Mouse (Mus musculus): Measurements from ENCODE around the gene 1110008L16Rik.
"Not testable (repeated sequence)": the region's sequence is repeated elsewhere in the genome, so short reads cannot be mapped to it uniquely, and the experiment has no call there.

The 1110008L16Rik gene

DNA sequence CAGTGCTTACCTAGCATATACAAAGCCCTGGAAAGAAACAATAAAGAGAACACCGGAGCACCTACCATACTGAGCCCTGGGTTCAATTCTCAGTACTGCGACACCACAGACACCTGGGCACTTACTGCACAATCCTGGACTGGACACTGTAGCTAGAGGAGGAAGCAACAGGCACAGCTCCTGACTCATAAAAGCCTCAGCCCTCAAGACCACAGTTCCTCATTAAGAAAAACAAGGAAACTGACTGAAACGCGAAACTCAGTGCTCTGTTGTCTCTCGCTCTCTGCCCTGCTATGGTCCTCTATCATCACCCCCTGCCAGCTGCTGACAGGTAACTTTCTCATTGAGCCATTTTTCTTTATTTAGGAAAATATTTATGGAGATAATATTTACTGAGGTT lies at the start of gene 1110008L16Rik:
Gene 1110008L16Rik, plus strand, starts transcription at position 242 of the 400 bp plus-strand sequence.
- CTCF ChIA-PET = no interaction called here

DNA sequence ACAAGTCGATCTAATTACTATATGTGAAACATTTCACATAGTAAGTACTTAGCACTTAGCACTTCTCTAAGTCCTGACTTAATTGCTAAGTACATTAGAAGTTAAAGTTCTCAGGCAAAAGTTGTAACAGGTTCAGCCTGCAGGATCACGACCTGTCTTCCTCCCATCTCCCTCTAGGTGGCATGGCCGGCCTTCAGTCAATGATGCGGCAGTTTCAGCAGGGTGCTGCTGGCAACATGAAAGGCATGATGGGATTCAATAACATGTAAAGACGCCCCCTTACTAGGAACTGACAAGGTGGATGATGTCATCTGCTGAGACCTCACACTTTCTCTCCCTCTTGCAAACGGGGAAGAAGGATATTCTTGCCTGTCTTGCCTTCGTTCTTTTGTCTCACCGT lies 37.4 kb upstream of the 1110008L16Rik start:
- CTCF ChIA-PET = not testable (repeated sequence)

DNA sequence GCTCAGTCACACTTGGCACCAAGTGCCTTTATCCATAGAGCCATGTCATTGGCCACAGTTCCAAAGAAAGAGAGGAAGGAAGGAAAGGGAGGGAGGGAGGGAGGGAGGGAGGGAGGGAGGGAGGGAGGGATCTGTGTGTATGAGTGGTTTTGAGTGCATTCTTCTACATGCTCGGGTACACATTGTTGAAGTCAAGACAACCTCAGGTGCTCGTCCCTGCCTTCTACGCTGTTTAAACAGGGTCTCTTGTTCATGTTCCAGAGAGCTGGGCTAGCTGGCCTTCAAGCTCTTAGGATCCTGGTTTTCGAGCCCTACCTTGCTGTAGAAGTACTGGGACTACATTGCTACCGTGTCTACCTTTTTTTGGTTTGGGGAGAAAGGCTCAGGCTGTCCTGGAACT lies 36.0 kb upstream of the 1110008L16Rik start:
- CTCF ChIA-PET = not testable (repeated sequence)

DNA sequence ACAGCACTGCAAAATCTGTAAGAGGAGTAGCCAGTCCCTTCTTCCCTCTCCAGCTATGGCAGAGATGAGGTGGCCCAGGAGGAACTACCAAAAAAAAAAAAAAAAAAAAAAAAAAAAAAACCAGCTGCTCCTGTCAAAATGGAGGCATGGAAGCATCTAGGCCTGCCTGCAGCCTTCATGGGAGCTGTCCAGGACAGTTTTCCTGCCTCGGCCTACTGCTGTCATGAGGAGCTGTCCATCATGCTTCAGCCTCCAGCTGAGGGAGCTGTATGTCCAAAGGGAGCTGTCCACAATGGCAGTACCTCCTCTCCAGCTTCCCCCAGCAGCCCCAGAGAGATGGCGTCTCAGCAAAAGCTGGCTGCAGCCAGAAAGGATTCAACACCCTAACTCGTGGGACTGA lies 27.1 kb upstream of the 1110008L16Rik start:
- CTCF ChIA-PET = interaction anchor here (0.6 kb wide), 1 partner anchor 289 kb away, joined by 6 read pairs; no protein-coding TSS in a partner anchor

DNA sequence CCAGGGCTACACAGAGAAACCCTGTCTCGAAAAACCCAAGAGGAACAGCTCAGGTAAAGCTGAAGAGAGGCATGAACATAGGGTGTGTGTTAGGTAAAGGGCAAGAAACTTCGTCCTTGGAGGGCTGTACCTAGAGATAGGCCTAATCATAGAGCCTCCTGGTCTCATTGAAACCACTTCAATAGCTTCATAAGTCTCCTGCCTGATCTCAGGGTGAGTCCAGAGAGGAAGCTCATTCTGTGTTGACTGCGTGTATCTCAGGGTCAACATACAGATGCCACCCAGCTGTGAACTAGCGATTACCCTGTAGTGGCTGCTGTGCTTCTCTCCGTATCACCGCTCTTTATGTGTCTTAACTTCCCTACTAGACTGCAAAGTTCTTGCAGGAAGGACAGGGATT lies 21.8 kb upstream of the 1110008L16Rik start:
- CTCF ChIA-PET = not testable (repeated sequence)

DNA sequence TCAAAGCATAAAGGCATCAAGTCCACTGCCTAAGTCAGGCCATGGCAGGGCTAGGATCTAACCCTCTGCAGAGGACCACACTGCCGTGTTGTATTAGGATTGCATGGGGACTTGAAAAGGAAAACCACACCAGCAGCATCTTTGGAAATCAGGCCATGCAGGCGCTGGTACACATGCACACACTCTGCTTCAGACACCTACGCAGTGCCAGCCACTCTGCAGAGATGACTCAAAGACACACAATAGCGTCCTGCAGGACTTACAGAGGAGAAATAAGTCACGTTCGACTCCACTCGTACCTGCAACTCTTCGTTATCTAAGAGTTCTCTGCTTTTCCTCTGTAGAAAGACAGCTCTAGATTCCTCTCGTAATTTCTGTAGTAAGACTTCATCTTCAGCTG lies 1.3 kb upstream of the 1110008L16Rik start:
- CTCF ChIA-PET = no interaction called here

DNA sequence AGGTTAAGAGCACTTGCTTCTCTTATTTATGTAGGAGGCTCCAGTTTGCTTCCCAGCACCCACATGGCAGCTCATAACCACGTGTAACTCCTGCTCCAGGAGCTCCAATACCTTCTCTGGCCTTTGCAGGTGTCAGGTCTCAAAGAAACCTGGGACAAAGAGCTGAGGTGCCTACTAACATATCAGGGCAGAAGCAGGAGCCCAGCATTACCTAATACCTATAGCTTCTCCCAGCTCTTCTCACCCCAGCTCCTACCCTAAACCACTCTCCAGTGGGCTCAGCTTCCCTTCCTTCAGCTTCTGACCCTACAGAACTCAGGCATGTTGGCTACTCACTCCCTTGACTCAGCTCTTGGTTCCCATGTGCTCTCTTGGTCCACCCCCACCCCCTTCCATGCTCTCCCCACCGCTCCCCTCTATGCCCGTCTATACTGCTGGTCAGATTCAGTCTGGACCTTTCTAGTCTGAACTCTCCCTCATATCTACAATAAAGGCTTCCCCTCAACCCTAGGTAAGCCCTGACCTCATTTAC lies 1.5 kb downstream of the 1110008L16Rik start:
- CTCF ChIA-PET = no interaction called here

DNA sequence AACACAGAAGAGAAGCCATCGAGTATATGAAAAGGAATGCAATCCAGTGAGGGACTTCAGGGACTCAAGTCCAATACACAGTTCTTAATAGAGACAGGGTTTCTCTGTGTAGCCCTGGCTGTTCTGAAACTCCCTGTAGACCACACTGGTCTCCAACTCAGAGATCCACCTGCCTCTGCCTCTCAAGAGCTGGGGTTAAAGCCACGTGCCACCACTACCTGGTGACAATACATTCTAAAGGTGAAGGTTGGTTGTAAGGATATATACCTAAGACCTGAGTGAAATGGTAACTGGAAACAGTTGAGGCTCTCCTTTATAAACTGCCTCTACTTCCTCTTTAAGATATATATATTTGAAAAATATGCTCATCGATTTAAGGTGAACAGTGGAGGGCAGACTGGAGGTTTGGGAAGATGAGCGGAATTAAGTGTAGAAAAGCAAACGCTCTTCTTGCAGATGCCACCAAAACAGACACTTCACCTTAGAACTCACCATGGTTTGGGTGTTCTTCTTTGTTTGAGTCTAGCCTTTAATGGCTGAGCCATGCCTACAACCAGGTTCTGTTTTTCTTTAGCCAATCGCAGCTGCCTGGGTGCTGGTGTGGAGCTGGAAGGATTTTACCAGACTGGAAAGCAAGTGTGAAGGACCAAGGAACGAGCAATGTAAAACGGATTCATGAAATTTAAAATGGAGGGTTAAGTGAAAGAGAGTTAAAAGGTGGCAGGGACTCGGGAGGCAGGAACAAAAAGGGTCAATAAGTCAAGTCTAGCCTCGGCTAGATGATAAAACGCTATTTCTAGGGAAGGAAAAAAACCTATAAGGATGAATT lies 2.3 kb downstream of the 1110008L16Rik start:
- CTCF ChIA-PET = no interaction called here

DNA sequence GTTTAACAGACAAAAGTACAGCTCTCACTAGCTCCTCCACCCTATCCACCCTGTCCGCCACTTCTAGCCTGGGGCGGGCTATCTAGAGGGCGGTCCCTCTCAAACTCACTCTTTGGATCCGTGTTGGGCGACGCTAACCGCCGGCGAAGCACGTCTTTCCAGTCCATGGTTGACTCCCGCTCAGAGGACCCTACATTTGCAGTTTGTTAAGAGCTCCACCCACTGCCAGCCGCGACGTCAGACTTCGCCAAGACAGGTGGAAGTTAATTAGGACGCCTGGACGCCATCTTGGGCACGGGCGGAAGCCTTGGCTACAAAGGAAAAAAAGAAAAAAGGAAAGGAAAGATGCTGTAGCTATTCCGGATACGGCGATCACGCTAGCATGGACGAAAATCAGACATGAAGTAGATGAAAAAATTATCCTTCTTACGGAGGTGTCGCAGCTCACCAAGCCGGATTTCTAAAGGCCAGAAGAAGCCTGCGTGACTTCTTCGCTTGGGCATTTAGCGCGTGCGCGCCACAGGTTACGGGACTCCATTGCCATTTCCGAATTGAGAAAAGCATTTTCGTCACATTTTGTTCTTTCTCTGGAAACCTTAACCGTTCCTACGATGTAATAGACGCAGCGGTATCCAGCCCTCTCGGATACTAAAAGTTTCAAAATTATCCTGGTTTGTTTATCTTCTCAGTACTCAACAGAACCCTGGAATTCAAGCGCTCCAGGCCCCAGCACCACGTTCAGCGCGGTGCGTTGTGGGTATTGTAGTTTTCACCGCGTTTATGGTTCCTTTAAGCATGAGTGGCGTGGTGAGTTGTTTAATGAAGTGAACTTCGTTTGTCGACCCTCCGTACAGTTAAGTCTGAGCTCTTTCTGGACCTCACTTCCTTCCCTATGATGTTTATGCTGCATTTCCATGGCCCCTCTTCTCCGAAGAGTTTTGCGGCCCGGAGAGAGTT lies 3.4 kb downstream of the 1110008L16Rik start, which contains the start of gene Ppp2r3c:
Gene Ppp2r3c, minus strand, starts transcription at position 514 of the 957 bp plus-strand sequence.
- CTCF ChIA-PET = no interaction called here

DNA sequence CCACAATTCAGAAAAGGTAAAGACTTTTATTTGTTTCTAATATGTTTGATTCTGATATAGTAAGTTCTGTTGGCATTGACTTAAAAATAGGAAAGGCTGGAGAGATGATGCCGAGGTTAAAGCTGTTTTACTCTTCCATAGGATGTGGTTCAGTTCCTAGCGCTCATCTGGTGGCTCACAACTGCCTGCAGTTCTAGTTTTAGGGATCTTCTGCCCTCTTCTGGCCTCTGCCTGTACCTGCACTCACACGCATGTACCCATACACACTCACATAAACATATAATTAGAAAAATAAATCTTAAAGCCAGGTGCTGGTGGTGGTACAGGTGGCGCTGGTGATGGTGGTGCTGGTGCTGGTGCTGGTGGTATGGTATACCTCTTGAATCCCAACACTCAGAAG lies 7.0 kb downstream of the 1110008L16Rik start:
- CTCF ChIA-PET = no interaction called here

DNA sequence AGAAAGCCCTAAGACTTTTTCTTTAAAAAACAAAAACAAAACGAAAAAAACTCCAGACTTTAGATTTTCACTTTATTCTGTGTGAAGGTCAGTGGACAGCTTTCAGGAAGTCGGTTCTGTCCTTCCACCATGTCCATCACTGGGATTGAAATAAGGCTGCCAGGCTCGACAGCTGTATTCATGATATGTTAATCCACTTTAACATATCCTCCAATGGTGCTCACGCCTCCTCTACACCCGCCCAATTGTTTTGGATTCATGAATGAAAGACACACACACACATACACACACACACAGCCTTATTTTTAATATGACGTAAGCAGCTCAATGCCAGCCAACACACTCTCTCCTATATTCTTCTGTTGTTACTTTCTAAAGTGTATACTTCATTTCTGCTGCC lies 8.2 kb downstream of the 1110008L16Rik start:
- CTCF ChIA-PET = interaction anchor here (0.7 kb wide), 1 partner anchor 13 kb away, joined by 6 read pairs; no protein-coding TSS in a partner anchor

DNA sequence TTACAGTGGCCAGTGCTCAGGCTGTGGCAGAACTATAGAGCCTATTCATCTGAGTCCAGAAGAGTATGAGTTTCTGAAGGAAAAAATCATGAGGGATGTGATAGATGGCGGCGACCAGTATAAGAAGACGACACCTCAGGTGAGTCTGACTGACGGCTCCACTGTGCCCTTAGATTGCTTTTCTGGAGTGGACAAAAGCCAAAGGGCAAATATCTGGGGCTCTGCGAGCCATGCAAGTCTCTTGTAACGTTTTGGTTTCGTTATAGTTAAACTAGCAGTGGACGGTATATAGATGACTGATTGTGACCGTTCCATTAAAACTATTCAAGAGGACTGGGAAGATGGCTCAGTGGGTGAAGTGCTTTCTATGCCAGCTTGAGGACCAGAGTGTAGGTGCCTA lies 9.4 kb downstream of the 1110008L16Rik start:
- CTCF ChIA-PET = no interaction called here

DNA sequence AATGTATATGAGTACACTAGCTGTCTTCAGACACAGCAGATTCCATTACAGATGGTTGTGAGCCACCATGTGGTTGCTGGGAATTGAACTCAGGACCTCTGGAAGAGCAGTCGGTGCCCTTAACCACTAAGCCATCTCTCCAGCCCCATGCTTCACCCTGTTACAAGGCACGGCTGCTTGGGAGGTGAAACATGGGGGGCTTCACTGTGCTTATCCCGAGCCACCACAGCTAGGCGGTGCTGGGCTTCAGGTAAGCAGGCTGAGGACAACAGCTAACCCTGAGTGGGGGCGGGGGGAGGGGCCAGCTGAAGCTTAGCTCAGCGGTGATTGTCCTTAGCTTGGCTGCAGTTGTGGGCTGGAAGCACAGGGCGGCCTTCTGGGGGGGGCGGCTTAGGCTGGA lies 10.1 kb downstream of the 1110008L16Rik start:
- CTCF ChIA-PET = no interaction called here

DNA sequence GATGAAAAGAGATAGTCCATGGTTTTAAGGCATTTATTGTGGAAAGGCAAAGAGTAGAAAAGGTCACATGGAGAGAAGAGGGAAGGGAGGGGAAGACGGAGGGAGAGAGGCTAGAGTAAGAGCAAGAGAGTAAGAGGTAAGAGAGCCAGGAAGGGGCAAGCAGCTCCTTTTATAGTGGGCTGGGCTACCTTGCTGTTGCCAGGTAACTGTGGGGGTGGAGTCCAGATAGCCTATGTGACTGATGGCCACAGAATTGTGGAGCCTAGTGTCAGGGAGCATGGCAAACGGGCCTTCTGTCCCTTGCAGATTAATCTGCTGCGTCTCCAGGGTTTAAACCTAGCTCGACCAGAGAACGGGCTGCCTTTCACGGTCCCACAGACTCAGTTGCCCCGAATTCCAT lies 12.5 kb downstream of the 1110008L16Rik start:
- CTCF ChIA-PET = no interaction called here

DNA sequence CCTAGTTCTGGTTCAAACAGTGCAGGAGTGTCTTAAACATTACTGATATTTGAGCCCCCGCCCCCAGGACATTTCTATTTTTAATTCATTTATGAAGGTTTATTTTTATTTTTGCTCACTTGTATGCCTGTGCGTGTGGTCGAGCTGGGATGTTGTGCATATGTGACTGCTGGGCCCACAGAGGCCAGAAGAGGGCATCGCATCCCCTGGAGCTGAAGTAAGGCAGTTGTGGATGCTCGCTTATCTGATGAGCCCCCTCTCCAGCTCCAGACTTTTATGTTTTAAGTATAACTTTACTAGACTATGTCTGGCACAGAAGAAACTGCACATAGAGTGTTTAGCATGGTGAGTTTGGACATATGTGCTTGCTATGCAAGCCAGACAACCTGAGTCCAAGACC lies 14.5 kb downstream of the 1110008L16Rik start:
- CTCF ChIA-PET = interaction anchor here (1.0 kb wide), 1 partner anchor 22 kb away, joined by 6 read pairs; no protein-coding TSS in a partner anchor

DNA sequence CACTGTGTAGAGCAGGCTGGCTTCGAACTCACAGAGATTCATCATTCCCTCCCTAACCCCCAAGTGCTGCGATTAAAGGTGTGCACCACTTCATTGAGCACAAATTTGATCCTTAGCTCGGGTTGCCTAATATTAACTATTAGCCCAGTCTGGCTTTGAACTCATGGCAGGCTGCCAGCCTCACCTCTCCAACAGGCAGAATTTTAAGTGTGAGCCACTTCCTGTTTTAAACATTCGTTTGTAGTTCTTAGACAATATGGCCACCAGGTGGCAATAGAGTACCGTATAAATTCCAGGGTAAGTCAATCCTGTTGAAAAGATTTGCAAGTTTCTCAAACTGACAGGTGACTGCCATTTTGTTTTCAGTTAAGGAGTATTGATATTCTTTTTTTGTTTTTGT lies 15.8 kb downstream of the 1110008L16Rik start:
- CTCF ChIA-PET = no interaction called here

DNA sequence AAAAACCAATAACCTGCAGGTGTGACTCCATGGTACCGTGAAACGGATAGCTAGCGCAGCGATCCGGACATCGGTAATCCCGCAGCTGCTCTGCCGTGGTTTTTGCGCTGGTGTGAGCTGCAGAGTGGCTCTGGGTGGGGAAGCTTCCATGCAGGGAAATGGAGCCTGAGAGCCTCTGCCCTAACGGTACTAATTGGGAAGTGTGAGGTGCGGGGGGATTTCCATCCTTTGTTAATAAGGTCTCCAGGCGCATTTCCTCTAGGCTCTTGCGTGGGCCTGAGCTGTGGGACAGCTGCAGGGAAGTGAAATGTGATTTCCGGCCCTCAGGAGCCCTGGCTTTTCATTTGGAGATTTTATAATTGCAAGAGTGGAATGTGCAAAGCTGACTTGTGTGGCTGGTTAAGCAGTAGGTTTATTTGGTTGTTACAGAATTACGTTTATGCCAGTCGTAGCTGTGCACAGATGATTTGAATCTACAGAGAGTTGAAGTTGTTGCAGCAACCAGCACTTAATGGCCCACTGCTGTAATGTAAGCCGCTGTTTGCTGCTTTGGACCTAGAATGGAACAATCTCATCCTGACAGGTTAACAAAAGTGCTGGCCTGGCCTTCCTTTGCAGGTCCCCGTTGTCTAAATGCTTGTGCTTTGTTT lies 22.4 kb downstream of the 1110008L16Rik start:
- CTCF ChIA-PET = no interaction called here

DNA sequence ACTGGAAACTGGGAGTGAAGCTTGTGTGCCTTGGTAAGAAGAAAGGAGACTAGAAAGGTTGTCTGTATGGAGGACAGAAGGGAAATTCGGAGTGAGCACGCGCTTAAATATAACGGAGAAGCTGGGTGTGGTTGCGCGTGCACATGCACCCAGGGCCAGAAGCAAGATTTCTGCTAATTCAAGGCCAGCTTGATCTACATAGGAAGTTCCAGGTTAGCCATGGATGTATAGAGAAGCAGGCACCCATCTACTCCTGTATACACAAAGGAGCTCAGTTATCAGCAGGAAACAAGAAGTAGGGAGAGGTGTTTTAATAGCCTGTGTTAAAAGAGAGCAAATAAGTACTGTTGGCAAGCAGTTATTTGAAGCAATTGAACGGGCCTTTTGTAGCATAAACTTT lies 26.3 kb downstream of the 1110008L16Rik start:
- CTCF ChIA-PET = no interaction called here

DNA sequence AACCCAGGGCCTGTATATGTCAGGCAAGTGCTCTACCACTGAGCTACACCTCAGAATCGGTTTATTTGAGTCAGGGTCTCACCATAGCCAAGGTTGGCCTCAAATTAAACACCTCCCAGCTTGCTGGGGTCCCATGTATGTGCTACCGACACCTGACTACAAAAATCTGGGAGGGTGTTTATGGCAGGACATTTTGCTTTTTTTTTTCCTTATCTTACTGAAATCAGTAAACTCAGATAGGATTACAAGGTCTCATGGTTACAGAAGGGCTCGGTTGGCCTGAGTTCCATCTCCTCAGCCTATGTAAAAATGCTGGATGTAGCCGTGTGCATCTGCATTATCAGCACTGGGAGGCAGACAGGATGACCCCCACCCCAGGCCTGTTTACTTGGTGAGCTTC lies 29.4 kb downstream of the 1110008L16Rik start:
- CTCF ChIA-PET = no interaction called here

DNA sequence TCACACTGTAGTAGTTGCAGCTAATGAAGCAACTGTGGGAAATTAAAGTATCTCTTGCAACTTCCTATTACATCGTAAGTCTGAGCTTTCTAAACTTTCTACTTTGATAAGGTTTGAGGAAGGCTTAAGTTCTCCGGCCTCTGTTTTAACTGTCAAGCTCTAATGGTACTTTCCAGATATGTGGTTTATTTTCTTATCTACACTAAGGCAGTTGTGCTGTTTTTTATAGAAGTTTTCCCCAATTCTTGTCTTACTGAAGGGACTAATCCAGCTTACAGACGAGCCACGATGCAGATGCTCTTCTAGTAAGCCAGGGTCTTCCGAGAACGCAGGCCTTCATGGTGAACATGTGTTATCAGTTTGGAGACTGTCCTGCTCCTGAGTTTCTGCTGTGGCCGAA lies 30.0 kb downstream of the 1110008L16Rik start:
- CTCF ChIA-PET = no interaction called here

DNA sequence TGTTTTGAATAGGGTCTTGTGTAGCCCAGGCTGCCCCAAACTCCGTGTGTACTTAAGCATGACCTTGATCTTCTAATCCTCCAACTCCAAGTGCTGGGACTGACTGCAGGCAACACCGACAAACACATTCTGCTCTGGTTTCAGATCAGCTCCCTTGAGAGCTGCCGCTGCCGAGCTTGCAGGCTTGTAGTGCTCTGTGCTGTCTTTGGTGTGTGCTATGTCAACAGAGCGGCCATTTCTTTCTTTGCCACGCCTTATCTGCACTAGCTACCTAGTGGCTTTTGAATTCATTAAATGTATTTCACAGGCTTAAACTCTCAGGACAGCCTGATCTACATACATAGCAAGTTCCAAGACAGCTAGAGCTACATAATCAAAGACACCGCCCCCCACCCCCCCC lies 34.3 kb downstream of the 1110008L16Rik start:
- CTCF ChIA-PET = no interaction called here

DNA sequence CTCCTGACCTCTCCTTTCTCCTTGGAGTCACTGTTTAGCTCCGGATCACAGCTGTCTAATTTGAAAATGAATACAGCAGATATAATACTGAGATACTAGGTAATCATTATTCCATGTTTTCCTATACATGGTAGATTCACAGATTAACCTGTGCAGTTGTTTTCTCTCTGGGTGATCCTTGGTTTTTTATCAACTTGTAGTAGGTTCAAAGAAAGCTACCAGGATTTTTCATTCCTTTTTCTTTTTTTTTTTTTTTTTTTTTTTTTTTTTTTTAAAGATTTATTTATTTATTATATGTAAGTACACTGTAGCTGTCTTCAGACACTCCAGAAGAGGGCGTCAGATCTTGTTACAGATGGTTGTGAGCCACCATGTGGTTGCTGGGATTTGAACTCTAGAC lies 39.1 kb downstream of the 1110008L16Rik start:
- CTCF ChIA-PET = not testable (repeated sequence)

All from spleen, embryonic (tissue).